Mouse (Mus musculus): ENCODE data around the gene 3425401B19Rik.

3425401B19Rik gene

DNA sequence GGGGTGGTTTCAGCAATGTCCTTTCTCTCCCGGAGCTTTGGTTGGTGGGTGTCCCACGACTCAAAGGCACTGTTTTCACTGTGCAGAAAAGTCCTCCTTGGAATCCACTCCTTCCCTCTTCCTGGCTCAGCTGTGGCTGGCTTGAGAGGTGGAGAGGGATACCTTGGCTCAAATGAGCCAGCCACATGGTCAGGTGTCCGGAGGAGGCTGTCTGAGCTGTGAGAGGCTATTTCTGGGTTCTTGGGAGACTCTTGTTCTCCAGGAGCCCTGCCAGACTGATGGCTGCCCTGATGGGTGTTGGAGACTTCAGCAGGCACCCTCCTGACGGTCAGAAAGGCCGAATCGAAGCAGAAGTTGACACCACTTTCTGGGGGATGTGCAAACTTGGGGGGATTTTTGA lies 22.0 kb downstream of the 3425401B19Rik start:
- no peak for DNase-seq (ENCODE audit: low read depth)

DNA sequence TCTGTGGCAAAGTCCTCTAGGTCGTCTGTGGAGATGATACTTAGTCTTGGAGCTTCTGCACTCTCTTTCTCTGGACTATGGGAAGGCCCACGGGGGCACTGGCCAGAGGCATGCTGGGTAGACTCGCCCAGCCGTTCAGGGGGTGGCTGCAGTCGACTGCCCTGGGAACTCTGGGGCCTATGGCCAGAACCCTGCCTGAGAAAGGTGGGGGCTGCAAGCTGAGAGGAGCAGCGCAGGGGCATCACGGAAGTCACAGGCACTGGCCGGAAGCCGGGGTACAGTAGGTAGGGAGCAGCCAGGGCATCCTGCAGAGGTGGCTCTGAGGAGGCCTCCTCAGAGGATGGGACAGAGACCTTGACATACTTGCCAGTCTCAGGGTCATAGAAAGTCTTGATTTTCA lies 25.3 kb downstream of the 3425401B19Rik start:
- DNase-seq (ENCODE audit: low read depth), result no peak

DNA sequence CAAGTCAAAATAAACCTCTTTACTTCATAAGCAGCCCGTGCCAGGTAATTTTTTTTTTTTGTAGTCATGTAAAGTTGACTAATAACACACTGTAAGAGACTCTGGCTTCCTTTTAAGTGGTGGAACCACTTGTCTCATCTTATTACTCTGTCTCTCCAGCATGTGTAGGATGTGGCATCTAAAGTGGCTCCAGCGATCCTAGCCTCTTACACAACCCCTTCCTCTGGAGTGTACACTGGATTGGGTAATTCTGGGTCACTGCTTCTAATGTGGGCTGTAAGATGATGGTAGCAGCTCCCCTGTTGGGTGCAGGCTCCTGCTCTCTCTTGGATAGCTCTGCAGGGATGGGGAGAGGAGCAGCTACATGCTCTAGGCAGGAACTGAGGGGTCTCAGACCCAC lies 46.6 kb downstream of the 3425401B19Rik start:
- peak; percentile 17 for DNase-seq (ENCODE audit: low read depth)

DNA sequence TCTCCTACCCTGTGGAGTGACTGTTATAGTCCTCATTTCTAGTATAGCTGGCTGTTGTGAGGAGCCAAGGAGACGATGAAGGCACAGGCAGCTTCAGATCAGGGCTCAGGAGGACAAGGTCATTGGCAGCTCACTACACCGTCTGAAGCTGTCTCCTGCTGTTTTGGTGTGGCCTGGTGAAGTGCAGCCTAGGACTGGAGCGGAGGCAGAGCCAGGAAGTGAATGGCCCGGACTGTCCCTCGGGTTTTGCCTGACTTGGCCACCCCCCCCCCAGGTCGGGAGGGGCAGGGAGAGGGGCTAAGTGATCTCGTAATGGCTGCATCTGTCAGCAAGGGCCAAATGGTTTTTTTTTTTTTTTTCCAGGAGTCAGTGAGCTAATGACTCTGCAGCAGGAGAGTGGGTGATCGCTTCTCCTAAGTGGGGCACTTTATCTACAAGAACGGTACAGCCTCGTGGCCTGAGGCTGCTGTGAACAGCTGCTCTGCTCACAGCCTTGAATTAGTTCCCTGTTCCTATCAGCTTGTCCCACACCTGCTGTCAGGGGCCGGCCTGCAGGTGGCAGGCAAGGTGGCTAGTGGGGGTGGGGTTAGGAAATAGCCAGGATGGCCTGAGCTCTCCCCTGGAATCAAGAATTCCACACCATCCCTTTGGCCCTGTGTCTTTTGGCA lies 50.9 kb downstream of the 3425401B19Rik start:
- no peak for DNase-seq (ENCODE audit: low read depth)

DNA sequence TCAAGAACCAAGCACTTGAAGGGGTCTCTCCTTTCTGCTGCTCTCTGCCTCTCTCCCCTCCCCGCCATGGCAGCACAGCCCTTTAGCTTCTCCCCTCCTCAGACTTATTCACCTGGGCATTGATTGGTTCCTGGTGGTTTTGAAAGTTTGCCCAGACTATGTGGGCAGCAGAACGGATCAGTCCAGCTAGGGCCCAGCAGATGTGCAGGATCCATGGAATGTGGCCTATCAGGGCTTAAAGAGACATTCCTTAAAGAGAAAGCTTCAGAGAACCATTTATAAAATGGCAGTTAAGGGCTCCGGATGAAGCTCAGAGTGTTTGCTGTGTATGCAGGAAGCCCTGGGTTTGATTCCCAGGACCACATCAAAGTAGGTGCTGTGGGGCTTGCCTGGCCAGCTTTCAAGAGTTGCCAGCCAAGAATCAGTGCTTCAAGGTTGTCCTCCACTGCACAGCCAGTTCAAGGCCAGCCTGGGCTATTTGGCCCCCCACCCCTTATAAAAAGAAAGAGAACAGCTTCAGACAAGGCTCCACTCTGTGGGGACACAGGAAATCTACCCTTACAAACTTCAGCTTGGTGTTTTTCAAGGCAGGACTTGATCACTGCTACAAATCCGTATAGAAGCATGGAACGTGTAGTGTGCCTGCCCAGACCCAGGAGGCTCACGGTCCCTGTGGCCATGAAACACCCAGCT lies 52.0 kb downstream of the 3425401B19Rik start:
- no peak for DNase-seq (ENCODE audit: low read depth)

DNA sequence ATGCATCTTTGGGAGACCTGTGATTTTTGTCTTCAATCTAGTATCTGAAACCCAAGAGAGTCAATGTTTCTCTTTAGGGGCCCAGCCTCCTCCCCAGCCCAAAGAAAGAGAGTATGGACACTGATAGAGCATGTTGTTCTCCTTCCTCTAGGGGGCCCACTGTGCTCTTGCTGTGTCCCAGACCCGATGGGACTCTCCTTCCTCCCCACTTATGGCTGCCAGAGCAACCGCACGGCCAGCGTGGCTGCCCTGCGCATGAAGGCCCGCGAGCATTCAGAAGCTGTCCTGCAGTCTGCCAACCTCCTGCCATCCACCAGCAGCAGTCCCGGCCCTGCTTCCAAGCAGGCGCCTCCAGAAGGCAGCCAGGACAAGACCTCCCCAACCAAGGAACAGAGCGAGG lies 56.5 kb downstream of the 3425401B19Rik start:
- DNase-seq (ENCODE audit: low read depth), result no peak

DNA sequence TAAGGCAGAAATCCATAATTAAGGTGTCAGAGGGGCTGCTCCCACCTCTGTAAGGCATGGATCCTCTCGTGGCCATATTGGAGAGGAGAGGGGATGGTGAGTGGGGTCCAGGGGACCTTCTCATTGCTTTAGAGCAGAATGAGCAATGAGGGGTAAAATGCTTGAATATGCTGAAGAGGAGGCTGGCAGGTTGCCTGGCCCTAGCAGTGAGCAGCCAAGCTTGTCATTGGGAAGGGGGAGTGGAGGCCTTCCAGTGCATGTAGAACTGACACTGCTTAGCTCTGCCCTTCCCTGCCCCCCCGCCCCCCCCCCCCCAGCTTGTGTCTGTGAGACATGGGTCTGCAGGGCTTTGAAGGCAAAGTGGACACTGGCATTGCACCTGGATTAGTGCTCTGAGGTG lies 57.8 kb downstream of the 3425401B19Rik start:
- DNase-seq (ENCODE audit: low read depth), result no peak

DNA sequence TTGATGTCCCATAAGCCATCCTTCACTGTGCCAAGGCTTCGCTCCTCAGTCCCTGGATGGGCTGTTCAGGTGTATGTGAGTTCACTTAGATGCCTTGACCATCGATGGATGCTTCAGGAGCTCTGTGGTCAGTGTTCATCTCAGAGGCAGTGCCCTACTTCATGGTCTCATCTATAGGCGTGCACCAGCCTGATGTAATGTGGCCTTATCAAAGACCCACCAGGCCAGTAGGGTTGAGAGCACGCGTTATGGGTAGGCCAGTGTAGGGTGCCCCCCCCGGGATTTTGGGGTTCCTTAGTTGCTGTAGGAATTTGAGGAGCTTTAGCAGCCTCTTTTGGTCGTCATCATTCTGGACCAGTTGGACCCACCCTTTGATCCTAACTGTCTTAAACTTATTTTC lies 60.3 kb downstream of the 3425401B19Rik start:
- no peak for DNase-seq (ENCODE audit: low read depth)

DNA sequence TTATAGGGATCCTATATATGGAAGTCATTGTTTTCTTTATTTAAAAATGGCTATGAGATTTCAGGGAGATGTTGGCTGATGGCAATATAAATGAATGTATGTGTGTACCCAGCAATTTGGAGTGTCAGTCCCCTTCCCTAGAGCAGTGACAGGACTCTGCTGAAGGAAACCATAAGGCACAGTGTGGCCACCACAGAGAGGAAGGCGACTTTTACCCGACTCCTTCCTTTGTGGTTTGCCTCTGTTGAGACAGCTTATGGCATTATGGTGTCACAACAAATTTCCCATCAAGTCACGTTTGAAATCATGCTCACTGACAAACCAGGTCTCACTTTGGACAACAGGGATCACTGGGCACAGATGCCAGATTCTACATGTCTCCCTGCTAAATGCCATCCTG lies 60.8 kb downstream of the 3425401B19Rik start:
- peak; percentile 87 for DNase-seq (ENCODE audit: low read depth)

DNA sequence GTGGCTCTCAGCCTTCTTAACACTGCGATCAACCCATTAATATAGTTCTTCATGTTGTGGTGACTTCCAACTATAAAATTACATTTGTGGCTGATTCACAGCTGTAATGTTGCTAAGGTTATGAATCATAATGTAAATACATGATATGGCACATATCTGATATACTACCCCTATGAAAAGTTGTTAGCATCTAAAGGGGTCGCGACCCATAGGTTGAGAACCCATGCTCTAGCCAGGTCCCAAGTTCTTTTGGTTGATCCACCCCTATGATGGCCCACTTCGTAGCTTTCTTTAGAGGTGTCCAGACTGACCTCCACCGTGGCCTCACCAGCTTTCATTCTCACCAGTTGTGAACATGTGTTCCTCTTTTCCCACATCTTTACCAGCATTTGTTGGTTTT lies 67.8 kb downstream of the 3425401B19Rik start:
- no peak for DNase-seq (ENCODE audit: low read depth)

DNA sequence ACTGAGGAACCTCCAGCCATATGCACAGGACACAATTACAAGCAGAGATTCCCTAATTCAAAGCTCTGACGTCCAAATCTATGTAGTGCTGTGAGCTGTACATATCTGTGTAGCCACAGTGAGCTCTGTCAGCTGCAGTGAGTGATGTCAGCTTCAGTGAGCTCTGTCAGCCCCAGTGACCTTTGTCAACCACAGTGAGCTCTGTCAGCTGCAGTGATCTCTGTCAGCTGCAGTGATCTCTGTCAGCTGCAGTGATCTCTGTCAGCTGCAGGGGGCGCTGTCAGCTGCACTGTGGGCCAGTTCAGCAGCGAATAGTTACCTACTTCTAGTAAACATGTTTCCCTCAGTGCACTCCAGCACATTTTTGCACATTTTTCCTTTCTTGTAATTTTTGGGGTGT lies 75.7 kb downstream of the 3425401B19Rik start:
- DNase-seq (ENCODE audit: low read depth), result peak; percentile 57

Measured in 416B (cell line).